Mouse (Mus musculus) embryonic facial prominence, embryonic 12.5 days (tissue): Measurements from ENCODE around the gene Exoc3l. TPM values are rescaled to one million over a fixed set of nuclear protein-coding genes. Genes with fewer than 3 reads are reported as not detected.

ENCODE experiments used
- ATAC-seq: fragments of 200-750 bp; cut with Nextera tagmentation; 2 replicates; pipeline ENCODE4 v1.8.0; 2017; ENCODE audit not compliant: insufficient number of reproducible peaks, insufficient read depth, low FRiP score, low TSS enrichment
- H3K27ac ChIP-seq: fragments of 300-500 bp; sonication (generic); 2 replicates; pipeline ENCODE4 v1.5.1; 2016; ENCODE audit warnings: mild to moderate bottlenecking
- H3K27me3 ChIP-seq: fragments of 300-500 bp; sonication (generic); 2 replicates; pipeline ENCODE4 v1.6.1; 2016; ENCODE audit warnings: mild to moderate bottlenecking, moderate library complexity
- H3K36me3 ChIP-seq: fragments of 300-500 bp; sonication (generic); 2 replicates; pipeline ENCODE4 v1.6.1; 2016; ENCODE audit warnings: mild to moderate bottlenecking
- H3K4me1 ChIP-seq: fragments of 300-500 bp; sonication (generic); 2 replicates; pipeline ENCODE4 v1.6.1; 2016
- H3K4me2 ChIP-seq: fragments of 300-500 bp; sonication (generic); replicated peaks from 2 replicates; pipeline ENCODE4 v1.6.1; 2016; ENCODE audit warnings: mild to moderate bottlenecking, moderate library complexity
- H3K4me3 ChIP-seq: fragments of 300-500 bp; sonication (generic); 2 replicates; pipeline ENCODE4 v1.5.1; 2016; ENCODE audit warnings: mild to moderate bottlenecking
- H3K9ac ChIP-seq: fragments of 300-500 bp; sonication (generic); 2 replicates; pipeline ENCODE4 v1.6.1; 2016; ENCODE audit warnings: mild to moderate bottlenecking, moderate library complexity
- H3K9me3 ChIP-seq: fragments of 300-500 bp; sonication (generic); 2 replicates; pipeline ENCODE4 v1.6.1; 2016; ENCODE audit warnings: mild to moderate bottlenecking, moderate library complexity
- WGBS: fragments of 180-500 bp; shearing (Covaris S2); methylation state at CpG from one replicate; pipeline ENCODE4 v1.1.7; 2016; 5-methylcytosine and 5-hydroxymethylcytosine counted together
- polyA plus RNA-seq: library from polyadenylated mRNA; unstranded; fragments of >200 nt; fragmentation: Nextera tagmentation; extraction: Ambion mirVana; gene quantifications from 2 replicates; pipeline ENCODE4 v1.2.1, GENCODE M21; 2016

The Exoc3l gene
- polyA plus RNA-seq, 1 experiment from 2014 or later: 12.8 TPM

DNA sequence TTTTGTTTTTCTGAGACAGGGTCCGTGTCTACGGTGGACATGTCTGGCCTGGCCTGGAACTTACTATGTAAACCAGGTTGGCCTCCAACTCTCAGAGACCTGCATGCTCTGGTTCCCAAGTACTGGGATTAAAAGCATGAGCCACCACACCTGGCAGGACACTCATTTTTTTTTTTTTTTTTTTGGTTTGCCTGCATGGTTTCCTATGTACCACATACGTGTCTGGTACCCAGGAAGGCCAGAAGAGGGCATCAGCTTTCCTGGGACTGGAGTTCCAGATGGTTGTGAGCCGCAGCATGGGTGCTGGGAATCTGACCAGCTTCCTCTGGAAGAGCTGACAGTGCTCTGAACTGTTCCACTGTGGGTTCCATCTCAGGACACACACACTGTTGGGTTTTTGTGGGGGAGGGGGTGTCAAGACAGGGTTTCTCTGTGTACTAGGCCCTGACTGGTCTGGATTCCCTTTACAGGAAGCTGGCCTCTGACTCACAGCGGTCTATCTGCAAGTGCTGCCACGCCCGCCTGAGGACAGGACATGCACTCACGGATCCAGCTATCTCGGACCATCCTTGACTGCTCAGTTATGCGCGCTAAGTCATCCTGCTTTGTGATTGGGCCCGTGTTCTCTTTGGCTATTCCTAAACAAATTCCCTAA, 34.4 kb downstream of the Exoc3l start:
- Histone ChIP-seq H3K27me3 (peaks cover 94% of the 10 kb centered on the region), H3K36me3 (no peaks in the 10 kb centered on the region), H3K4me1 (peaks cover 19% of the 10 kb centered on the region), H3K27ac (no peak overlapping the region), H3K9ac (no peak overlapping the region), H3K4me3 (no peak overlapping the region), H3K9me3 (peaks cover 5% of the 10 kb centered on the region; the same call in 1 of the 2 replicates), H3K4me2 (no peak overlapping the region)
- WGBS: 84% methylated on average over 12 of the region's 12 CpGs
- ATAC-seq: no peak

DNA sequence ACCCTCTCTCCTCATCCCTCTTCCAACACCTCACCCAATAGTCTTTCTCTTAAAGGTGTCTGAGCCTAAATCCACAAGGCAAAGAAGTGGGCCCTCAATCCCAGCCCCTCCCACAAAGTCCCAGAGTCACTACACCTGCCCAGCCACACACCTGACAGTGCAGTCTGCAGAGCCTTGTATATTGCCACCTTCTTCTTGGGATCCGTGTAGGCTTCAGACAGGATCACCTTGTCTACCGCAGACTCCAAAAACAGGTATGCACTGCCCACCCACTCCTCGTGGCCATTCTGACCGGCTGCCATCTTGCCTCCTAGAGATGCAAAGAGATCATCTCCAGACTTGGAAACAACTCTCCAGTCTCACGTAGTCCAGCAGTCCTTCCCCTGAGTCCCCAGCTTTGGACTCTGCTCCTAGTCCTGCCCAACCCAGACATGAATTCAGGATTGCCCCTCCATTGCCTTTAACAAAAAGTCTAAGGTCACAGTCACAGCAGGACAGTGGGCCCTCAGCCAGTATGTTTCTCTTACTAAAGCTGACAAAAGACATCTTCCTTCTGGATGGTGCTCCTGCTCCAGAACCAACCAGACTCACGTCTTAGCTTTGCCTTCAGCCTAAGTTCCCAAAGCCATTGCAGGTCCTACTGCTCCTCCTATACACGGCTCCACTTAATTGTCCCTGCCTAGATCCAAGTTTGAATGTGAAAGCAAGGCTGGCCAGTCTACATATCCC, 35.4 kb downstream of the Exoc3l start:
- Histone ChIP-seq H3K36me3 (no peaks in the 10 kb centered on the region), H3K4me3 (no peak overlapping the region), H3K27me3 (peaks cover 94% of the 10 kb centered on the region), H3K4me1 (peaks cover 20% of the 10 kb centered on the region), H3K27ac (no peak overlapping the region), H3K4me2 (no peak overlapping the region), H3K9ac (no peak overlapping the region), H3K9me3 (no peaks in the 10 kb centered on the region)
- WGBS: 68% methylated on average over 7 of the region's 7 CpGs
- no peak for ATAC-seq

DNA sequence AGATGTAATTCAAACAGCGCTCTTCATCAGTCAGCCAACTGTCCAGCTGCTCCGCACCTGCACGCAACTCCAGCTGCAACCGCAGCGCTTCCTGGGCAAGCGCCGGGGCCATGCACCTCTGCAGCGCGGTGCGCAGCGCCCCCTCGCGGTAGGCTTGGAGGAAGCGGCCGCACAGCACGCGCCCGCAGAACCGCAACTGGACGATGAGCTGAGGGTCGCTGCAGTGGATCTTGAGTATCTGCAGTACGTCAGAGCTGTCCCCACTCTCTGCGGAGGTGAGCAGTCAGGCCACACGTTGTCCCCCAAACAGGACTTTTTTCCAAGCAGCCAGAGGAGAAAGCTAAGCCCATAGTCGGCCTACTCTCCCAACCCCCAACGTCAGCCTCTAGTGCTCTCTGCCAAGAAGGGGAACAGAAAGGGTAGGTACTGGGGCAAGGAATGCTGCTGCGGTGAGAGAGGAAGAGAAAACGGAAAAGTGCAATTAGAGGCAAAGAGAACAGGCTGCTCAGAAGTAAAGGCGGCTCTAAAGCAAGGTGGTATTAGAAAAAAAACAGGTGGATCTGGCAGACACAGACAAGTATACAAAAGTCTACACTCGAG, 36.1 kb downstream of the Exoc3l start:
- peak overlapping the region; percentile 69 for H3K4me2 ChIP-seq
- no peaks in the 10 kb centered on the region for H3K36me3 ChIP-seq
- no peak overlapping the region for H3K27ac ChIP-seq
- no peaks in the 10 kb centered on the region for H3K9me3 ChIP-seq
- peak overlapping the region; percentile 42; the same call in 1 of the 2 replicates for H3K9ac ChIP-seq
- WGBS: 4% methylated on average over 30 of the region's 30 CpGs
- H3K27me3 ChIP-seq: peaks cover 87% of the 10 kb centered on the region
- H3K4me1 ChIP-seq: peaks cover 24% of the 10 kb centered on the region
- ATAC-seq: peak; percentile 22
- peak overlapping the region; percentile 34 for H3K4me3 ChIP-seq

GRCm38 (mm10) chr8:105258911-105259720, 36.8 kb downstream of the Exoc3l start:
- Histone ChIP-seq H3K36me3 (no peaks in the 10 kb centered on the region), H3K27me3 (peaks cover 81% of the 10 kb centered on the region), H3K4me2 (peak overlapping the region; percentile 69), H3K9me3 (no peaks in the 10 kb centered on the region), H3K4me3 (peak overlapping the region; percentile 34), H3K27ac (no peak overlapping the region), H3K4me1 (peaks cover 26% of the 10 kb centered on the region), H3K9ac (peak overlapping the region; percentile 42; the same call in 1 of the 2 replicates)
- ATAC-seq: peak; percentile 29
- WGBS: 3% methylated on average over 55 of the region's 55 CpGs

- no peaks in the 10 kb centered on the region for H3K9me3 ChIP-seq
- 69% methylated on average over 7 of the region's 7 CpGs for WGBS
- H3K4me2 ChIP-seq: no peak overlapping the region
- no peak overlapping the region for H3K27ac ChIP-seq
- no peak for ATAC-seq
- peaks cover 27% of the 10 kb centered on the region for H3K4me1 ChIP-seq
- no peak overlapping the region for H3K4me3 ChIP-seq
- peaks cover 65% of the 10 kb centered on the region for H3K27me3 ChIP-seq
- no peaks in the 10 kb centered on the region for H3K36me3 ChIP-seq
- H3K9ac ChIP-seq: no peak overlapping the region
Measured at GRCm38 (mm10) chr8:105257318-105258114, 38.4 kb downstream of the Exoc3l start.

- peak within 1 kb of the TSS; percentile 96 for H3K4me2 ChIP-seq
- peak within 1 kb of the TSS; percentile 73; the same call in 1 of the 2 replicates for H3K27ac ChIP-seq
- H3K36me3 ChIP-seq: peaks cover 23% of the 10 kb centered on the region
- peak within 1 kb of the TSS; percentile 66 for H3K4me3 ChIP-seq
- 1% methylated on average over 14 of the region's 14 CpGs for WGBS
- ATAC-seq: peak; percentile 49; the same call in 1 of the 2 replicates
- H3K27me3 ChIP-seq: peaks cover 43% of the 10 kb centered on the region
- no peaks in the 10 kb centered on the region for H3K9me3 ChIP-seq
- H3K9ac ChIP-seq: peak within 1 kb of the TSS; percentile 72
- H3K4me1 ChIP-seq: peaks cover 27% of the 10 kb centered on the region
Measured at GRCm38 (mm10) chr8:105254966-105255350, 40.9 kb downstream of the Exoc3l start, which contains the start of gene B3gnt9. Gene B3gnt9 (minus strand): TSS chr8:105255153.

- 1% methylated on average over 72 of the region's 74 CpGs for WGBS
- no peaks in the 10 kb centered on the region for H3K9me3 ChIP-seq
- peaks cover 29% of the 10 kb centered on the region for H3K36me3 ChIP-seq
- peak overlapping the region; percentile 96 for H3K4me2 ChIP-seq
- ATAC-seq: peak; percentile 85
- peak overlapping the region; percentile 72 for H3K9ac ChIP-seq
- H3K27ac ChIP-seq: peak overlapping the region; percentile 73; the same call in 1 of the 2 replicates
- H3K4me3 ChIP-seq: peak overlapping the region; percentile 66
- H3K4me1 ChIP-seq: peaks cover 21% of the 10 kb centered on the region
- peaks cover 37% of the 10 kb centered on the region for H3K27me3 ChIP-seq
Measured at GRCm38 (mm10) chr8:105254152-105254965, 41.5 kb downstream of the Exoc3l start.

- peaks cover 31% of the 10 kb centered on the region for H3K27me3 ChIP-seq
- no peak overlapping the region for H3K27ac ChIP-seq
- ATAC-seq: no peak
Measured at GRCm38 (mm10) chr8:105253766-105254151, 42.1 kb downstream of the Exoc3l start.

DNA sequence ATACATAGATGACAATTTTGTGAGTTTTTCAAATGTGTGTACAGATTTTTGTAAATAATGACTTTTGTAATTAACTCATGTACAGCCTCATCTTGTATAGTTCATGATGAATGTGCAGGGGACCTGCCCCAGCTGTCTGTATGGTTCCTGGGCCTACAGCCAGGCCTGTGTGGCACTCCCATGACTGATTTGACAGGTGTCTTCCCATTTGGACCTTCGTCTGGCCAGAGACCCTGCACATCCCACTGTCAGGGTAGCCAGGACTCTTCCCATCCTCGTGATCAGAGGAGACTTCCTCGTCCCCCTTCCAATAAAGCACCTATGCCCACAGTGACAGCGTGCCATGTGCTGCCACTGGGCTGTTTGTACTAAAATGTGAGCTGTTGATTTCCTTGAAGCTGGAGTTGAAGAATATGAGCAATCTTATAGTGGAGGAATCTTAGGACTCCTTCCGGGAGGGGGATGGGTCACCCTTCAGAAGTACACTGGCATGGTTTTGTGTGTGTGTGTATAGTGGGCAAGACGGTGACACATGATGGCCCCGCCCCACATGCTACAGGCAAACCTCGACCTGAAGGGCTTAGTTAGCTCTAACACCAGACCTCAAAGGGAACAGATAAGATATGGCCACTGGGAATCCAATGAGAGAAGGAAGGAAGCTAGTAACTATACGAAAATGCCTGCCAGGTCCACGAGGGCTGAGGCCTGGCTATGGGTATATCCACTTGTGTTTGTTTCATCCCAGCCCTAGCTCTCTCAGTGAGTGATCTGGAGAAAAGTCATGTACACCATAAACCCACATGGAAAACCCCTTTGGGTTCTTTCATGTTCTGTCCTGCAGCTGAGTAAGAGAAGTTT, 43.0 kb downstream of the Exoc3l start:
- no peak overlapping the region for H3K27ac ChIP-seq
- peaks cover 43% of the 10 kb centered on the region for H3K36me3 ChIP-seq
- peaks cover 14% of the 10 kb centered on the region for H3K4me1 ChIP-seq
- H3K4me2 ChIP-seq: no peak overlapping the region
- H3K4me3 ChIP-seq: no peak overlapping the region
- H3K9me3 ChIP-seq: no peaks in the 10 kb centered on the region
- 86% methylated on average over 10 of the region's 10 CpGs for WGBS
- H3K27me3 ChIP-seq: peaks cover 23% of the 10 kb centered on the region
- H3K9ac ChIP-seq: no peak overlapping the region
- no peak for ATAC-seq

More at GRCm38 (mm10) chr8:105253766-105254151, 42.1 kb downstream of the Exoc3l start:
- H3K9me3 ChIP-seq: no peaks in the 10 kb centered on the region
- WGBS: 42% methylated on average over 20 of the region's 20 CpGs
- peak overlapping the region; percentile 96 for H3K4me2 ChIP-seq
- peaks cover 35% of the 10 kb centered on the region for H3K36me3 ChIP-seq
- H3K9ac ChIP-seq: peak overlapping the region; percentile 72; the same call in 1 of the 2 replicates
- H3K4me3 ChIP-seq: peak overlapping the region; percentile 66
- peaks cover 16% of the 10 kb centered on the region for H3K4me1 ChIP-seq
